Comparison of ENCODE assay signal across 21 mouse cellular contexts in genomic region chr16:23513401-23513800, GRCm38 (mm10). TPM values are rescaled to one million over a fixed set of nuclear protein-coding genes. Genes with fewer than 3 reads are reported as not detected.
"Had no signal": no experiment of that assay in that cellular context is flagged by ENCODE, and none has a peak within 500 bp of the region (broad histone marks: within the 10 kb centered on the region; RNA-seq: fewer than 3 reads in every experiment).

No protein-coding gene starts in this region.

- H3K36me3 ChIP-seq: lung, embryonic 15.5 days; midbrain, embryonic 15.5 days had no signal

- H3K9ac ChIP-seq: liver, embryonic 14.5 days; lung, embryonic 15.5 days; midbrain, embryonic 12.5 days; midbrain, embryonic 15.5 days; neural tube, embryonic 12.5 days had no signal

- ATAC-seq: lung, postnatal 0 days; midbrain, embryonic 15.5 days had no signal

- H3K27me3 ChIP-seq: lung, embryonic 15.5 days; midbrain, embryonic 12.5 days; midbrain, embryonic 15.5 days; neural tube, embryonic 12.5 days had no signal

- H3K9me3 ChIP-seq: lung, embryonic 15.5 days; midbrain, embryonic 12.5 days; midbrain, embryonic 15.5 days; neural tube, embryonic 12.5 days had no signal

- H3K4me2 ChIP-seq: lung, embryonic 15.5 days; midbrain, embryonic 12.5 days; midbrain, embryonic 15.5 days; neural tube, embryonic 12.5 days had no signal

- H3K4me3 ChIP-seq: lung, embryonic 15.5 days; megakaryocyte, embryonic 14.5 days; midbrain, embryonic 12.5 days; midbrain, embryonic 15.5 days; neural tube, embryonic 12.5 days had no signal

- H3K4me1 ChIP-seq: megakaryocyte, embryonic 14.5 days had no signal

- DNase-seq: lung, adult 2 months; lung, postnatal 14 days; lung, postnatal 36 days; retina, postnatal 1 day; right cerebral cortex, adult 18-20 months; right cerebral cortex, postnatal 25 days; right cerebral cortex, postnatal 4 days; spleen, adult 18-20 months; thymus, adult 2 months; thymus, postnatal 25 days; thymus, postnatal 4 days had no signal

- H3K27ac ChIP-seq: liver, embryonic 14.5 days; lung, embryonic 15.5 days; macrophage; midbrain, embryonic 12.5 days; midbrain, embryonic 15.5 days; neural tube, embryonic 12.5 days had no signal

RNA-seq across cellular contexts. Expression of gene Masp1, which starts 7.2 kb away (rescaled TPM):
- total RNA-seq: megakaryocyte progenitor cell, adult 5-6 weeks; neutrophil, adult 5-6 weeks had no signal
